Mouse (Mus musculus): ENCODE measurements at regions not wholly inside any gene's neighbourhood (a gene's known extent, or its start where the extent isn't known, plus 50 kb on each side); places are given as distances from the start of the nearest gene placed in this dataset.

- Histone ChIP-seq H3K4me3 (ENCODE audit: low read depth, low read length) (no peak overlapping the region), H3K36me3 (ENCODE audit: control insufficient read depth, insufficient read depth, low read length) (no peaks in the 10 kb centered on the region), H3K9me3 (ENCODE audit: control insufficient read depth, low read length) (no peaks in the 10 kb centered on the region), H3K4me2 (no peak overlapping the region), H3K4me1 (replicated peaks; ENCODE audit: control insufficient read depth, insufficient read depth, low read length) (no peaks in the 10 kb centered on the region), H3K27ac (ENCODE audit: low read depth, low read length) (no peak overlapping the region), H3K27me3 (replicated peaks; ENCODE audit: control insufficient read depth, insufficient read depth, low read length) (no peaks in the 10 kb centered on the region), H3K9ac (ENCODE audit: low read depth, low read length) (no peak overlapping the region)
- DNase-seq (ENCODE audit: low spot score): no peak
- no peak for ATAC-seq (replicated peaks; ENCODE audit: low FRiP score)
- WGBS: 63% methylated on average over 2 of the region's 2 CpGs
These were observed 81.2 kb upstream of the Epcam start for GRCm38 (mm10) chr17:87554561-87554960.

GRCm38 (mm10) chr17:87558419-87558818, 77.4 kb upstream of the Epcam start:
- H3K27ac ChIP-seq (ENCODE audit: low read depth, low read length): no peak overlapping the region
- H3K9ac ChIP-seq (ENCODE audit: low read depth, low read length): no peak overlapping the region
- H3K4me1 ChIP-seq (replicated peaks; ENCODE audit: control insufficient read depth, insufficient read depth, low read length): no peaks in the 10 kb centered on the region
- H3K36me3 ChIP-seq (ENCODE audit: control insufficient read depth, insufficient read depth, low read length): no peaks in the 10 kb centered on the region
- no peaks in the 10 kb centered on the region for H3K27me3 ChIP-seq (replicated peaks; ENCODE audit: control insufficient read depth, insufficient read depth, low read length)
- no peaks in the 10 kb centered on the region for H3K9me3 ChIP-seq (ENCODE audit: control insufficient read depth, low read length)
- H3K4me3 ChIP-seq (ENCODE audit: low read depth, low read length): no peak overlapping the region
- DNase-seq (ENCODE audit: low spot score): no peak
- no peak overlapping the region for H3K4me2 ChIP-seq
- ATAC-seq (replicated peaks; ENCODE audit: low FRiP score): no peak
- 45% methylated on average over 2 of the region's 2 CpGs for WGBS

GRCm38 (mm10) chr17:87559641-87560040, 76.1 kb upstream of the Epcam start:
- Histone ChIP-seq H3K4me2 (no peak overlapping the region), H3K4me3 (ENCODE audit: low read depth, low read length) (no peak overlapping the region), H3K9ac (ENCODE audit: low read depth, low read length) (no peak overlapping the region), H3K27ac (ENCODE audit: low read depth, low read length) (no peak overlapping the region), H3K4me1 (replicated peaks; ENCODE audit: control insufficient read depth, insufficient read depth, low read length) (no peaks in the 10 kb centered on the region), H3K27me3 (replicated peaks; ENCODE audit: control insufficient read depth, insufficient read depth, low read length) (no peaks in the 10 kb centered on the region), H3K9me3 (ENCODE audit: control insufficient read depth, low read length) (no peaks in the 10 kb centered on the region), H3K36me3 (ENCODE audit: control insufficient read depth, insufficient read depth, low read length) (no peaks in the 10 kb centered on the region)
- WGBS: 86% methylated on average over 10 of the region's 10 CpGs
- DNase-seq (ENCODE audit: low spot score): no peak
- no peak for ATAC-seq (replicated peaks; ENCODE audit: low FRiP score)

GRCm38 (mm10) chr17:87560923-87561322, 74.9 kb upstream of the Epcam start:
- no peak overlapping the region for H3K4me2 ChIP-seq
- H3K9me3 ChIP-seq (ENCODE audit: control insufficient read depth, low read length): no peaks in the 10 kb centered on the region
- H3K4me1 ChIP-seq (replicated peaks; ENCODE audit: control insufficient read depth, insufficient read depth, low read length): no peaks in the 10 kb centered on the region
- DNase-seq (ENCODE audit: low spot score) (no peak), ATAC-seq (replicated peaks; ENCODE audit: low FRiP score) (no peak)
- H3K9ac ChIP-seq (ENCODE audit: low read depth, low read length): no peak overlapping the region
- no peaks in the 10 kb centered on the region for H3K27me3 ChIP-seq (replicated peaks; ENCODE audit: control insufficient read depth, insufficient read depth, low read length)
- no peak overlapping the region for H3K4me3 ChIP-seq (ENCODE audit: low read depth, low read length)
- no peaks in the 10 kb centered on the region for H3K36me3 ChIP-seq (ENCODE audit: control insufficient read depth, insufficient read depth, low read length)
- H3K27ac ChIP-seq (ENCODE audit: low read depth, low read length): no peak overlapping the region
- WGBS: 70% methylated on average over 7 of the region's 7 CpGs

- H3K4me2 ChIP-seq: no peak overlapping the region
- no peak for ATAC-seq (replicated peaks; ENCODE audit: low FRiP score)
These were observed 72.4 kb upstream of the Epcam start for GRCm38 (mm10) chr17:87563375-87563774.

GRCm38 (mm10) chr17:87565631-87566030, 70.1 kb upstream of the Epcam start:
- Histone ChIP-seq H3K9ac (ENCODE audit: low read depth, low read length) (no peak overlapping the region), H3K9me3 (ENCODE audit: control insufficient read depth, low read length) (no peaks in the 10 kb centered on the region), H3K4me1 (replicated peaks; ENCODE audit: control insufficient read depth, insufficient read depth, low read length) (0 out of 2 replicates have a peak, but pooled peaks cover 4% of the 10 kb centered on the region), H3K27ac (ENCODE audit: low read depth, low read length) (no peak overlapping the region), H3K27me3 (replicated peaks; ENCODE audit: control insufficient read depth, insufficient read depth, low read length) (no peaks in the 10 kb centered on the region; the same call in 1 of the 2 replicates), H3K4me3 (ENCODE audit: low read depth, low read length) (no peak overlapping the region), H3K36me3 (ENCODE audit: control insufficient read depth, insufficient read depth, low read length) (no peaks in the 10 kb centered on the region), H3K4me2 (no peak overlapping the region)
- DNase-seq (ENCODE audit: low spot score) (no peak), ATAC-seq (replicated peaks; ENCODE audit: low FRiP score) (no peak)
- 80% methylated on average over 4 of the region's 4 CpGs for WGBS

More at GRCm38 (mm10) chr17:87563375-87563774, 72.4 kb upstream of the Epcam start:
- H3K27me3 ChIP-seq (replicated peaks; ENCODE audit: control insufficient read depth, insufficient read depth, low read length): no peaks in the 10 kb centered on the region
- H3K4me1 ChIP-seq (replicated peaks; ENCODE audit: control insufficient read depth, insufficient read depth, low read length): 0 out of 2 replicates have a peak, but pooled peaks cover 4% of the 10 kb centered on the region
- no peak overlapping the region for H3K9ac ChIP-seq (ENCODE audit: low read depth, low read length)
- no peak overlapping the region for H3K27ac ChIP-seq (ENCODE audit: low read depth, low read length)
- no peak for DNase-seq (ENCODE audit: low spot score)
- H3K9me3 ChIP-seq (ENCODE audit: control insufficient read depth, low read length): no peaks in the 10 kb centered on the region
- WGBS: 81% methylated on average over 5 of the region's 5 CpGs
- no peak overlapping the region for H3K4me3 ChIP-seq (ENCODE audit: low read depth, low read length)
- H3K36me3 ChIP-seq (ENCODE audit: control insufficient read depth, insufficient read depth, low read length): no peaks in the 10 kb centered on the region

GRCm38 (mm10) chr17:87566296-87566695, 69.5 kb upstream of the Epcam start:
- Histone ChIP-seq H3K4me3 (ENCODE audit: low read depth, low read length) (no peak overlapping the region), H3K9me3 (ENCODE audit: control insufficient read depth, low read length) (no peaks in the 10 kb centered on the region), H3K9ac (ENCODE audit: low read depth, low read length) (no peak overlapping the region), H3K27ac (ENCODE audit: low read depth, low read length) (no peak overlapping the region), H3K4me2 (no peak overlapping the region), H3K4me1 (replicated peaks; ENCODE audit: control insufficient read depth, insufficient read depth, low read length) (0 out of 2 replicates have a peak, but pooled peaks cover 7% of the 10 kb centered on the region), H3K36me3 (ENCODE audit: control insufficient read depth, insufficient read depth, low read length) (no peaks in the 10 kb centered on the region), H3K27me3 (replicated peaks; ENCODE audit: control insufficient read depth, insufficient read depth, low read length) (no peaks in the 10 kb centered on the region; the same call in 1 of the 2 replicates)
- ATAC-seq (replicated peaks; ENCODE audit: low FRiP score) (no peak), DNase-seq (ENCODE audit: low spot score) (no peak)
- WGBS: 74% methylated on average over 3 of the region's 3 CpGs

GRCm38 (mm10) chr17:87566996-87567395, 68.8 kb upstream of the Epcam start:
- Histone ChIP-seq H3K36me3 (ENCODE audit: control insufficient read depth, insufficient read depth, low read length) (no peaks in the 10 kb centered on the region), H3K27me3 (replicated peaks; ENCODE audit: control insufficient read depth, insufficient read depth, low read length) (no peaks in the 10 kb centered on the region; the same call in 1 of the 2 replicates), H3K9me3 (ENCODE audit: control insufficient read depth, low read length) (no peaks in the 10 kb centered on the region), H3K4me3 (ENCODE audit: low read depth, low read length) (no peak overlapping the region), H3K4me2 (no peak overlapping the region), H3K9ac (ENCODE audit: low read depth, low read length) (no peak overlapping the region), H3K4me1 (replicated peaks; ENCODE audit: control insufficient read depth, insufficient read depth, low read length) (0 out of 2 replicates have a peak, but pooled peaks cover 7% of the 10 kb centered on the region), H3K27ac (ENCODE audit: low read depth, low read length) (no peak overlapping the region)
- 47% methylated on average over 9 of the region's 9 CpGs for WGBS
- DNase-seq (ENCODE audit: low spot score) (no peak), ATAC-seq (replicated peaks; ENCODE audit: low FRiP score) (no peak)

- no peak overlapping the region for H3K27ac ChIP-seq (ENCODE audit: low read depth, low read length)
- H3K9me3 ChIP-seq (ENCODE audit: control insufficient read depth, low read length): no peaks in the 10 kb centered on the region
- no peak overlapping the region for H3K9ac ChIP-seq (ENCODE audit: low read depth, low read length)
- 0 out of 2 replicates have a peak, but pooled peaks cover 7% of the 10 kb centered on the region for H3K4me1 ChIP-seq (replicated peaks; ENCODE audit: control insufficient read depth, insufficient read depth, low read length)
- H3K36me3 ChIP-seq (ENCODE audit: control insufficient read depth, insufficient read depth, low read length): no peaks in the 10 kb centered on the region
- 30% methylated on average over 2 of the region's 2 CpGs for WGBS
- no peak overlapping the region for H3K4me2 ChIP-seq
- DNase-seq (ENCODE audit: low spot score): no peak
- no peak for ATAC-seq (replicated peaks; ENCODE audit: low FRiP score)
- H3K4me3 ChIP-seq (ENCODE audit: low read depth, low read length): no peak overlapping the region
- no peaks in the 10 kb centered on the region; the same call in 1 of the 2 replicates for H3K27me3 ChIP-seq (replicated peaks; ENCODE audit: control insufficient read depth, insufficient read depth, low read length)
These were observed 68.3 kb upstream of the Epcam start for GRCm38 (mm10) chr17:87567475-87567874.
